Comparison of ENCODE assay signal across 8 mouse cellular contexts in the genomic region with DNA sequence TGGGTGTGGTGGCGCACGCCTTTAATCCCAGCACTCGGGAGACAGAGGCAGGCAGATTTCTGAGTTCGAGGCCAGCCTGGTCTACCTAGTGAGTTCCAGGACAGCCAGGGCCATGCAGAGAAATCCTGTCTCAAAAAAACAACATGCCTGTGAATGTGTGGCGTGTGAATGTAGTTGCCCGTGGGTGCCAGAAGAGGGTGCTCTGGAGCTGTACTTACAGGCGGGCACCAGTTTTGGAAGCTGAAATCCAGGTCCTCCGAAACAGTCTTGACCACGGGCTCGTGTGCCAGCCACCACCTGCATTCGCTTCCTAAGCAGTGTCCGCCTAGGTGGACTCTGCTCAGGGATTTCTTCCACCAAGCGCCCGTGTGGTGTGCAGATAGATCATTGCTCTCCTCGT. TPM values are rescaled to one million over a fixed set of nuclear protein-coding genes. Genes with fewer than 3 reads are reported as not detected.
DNase-seq lines count a peak whose midpoint lies in the region; ATAC-seq and TF ChIP-seq lines count a peak whose summit lies in the region.

No protein-coding gene starts in this region.

- peak; percentile 69; the same call in 1 of the 2 replicates for TF ChIP-seq CTCF in thymus, adult 2 months (IDR thresholded peaks at IDR 0.05; ENCODE audit: borderline replicate concordance, control insufficient read depth, extremely low read depth, insufficient read depth, low read length, poor library complexity)

- H3K4me1 ChIP-seq in thymus, adult 2 months (replicated peaks; ENCODE audit: control insufficient read depth, insufficient read depth, low read length): no peaks in the 10 kb centered on the region
- H3K4me1 ChIP-seq in limb, embryonic 11.5 days (ENCODE audit: control insufficient read depth, insufficient read depth, low read length): no peaks in the 10 kb centered on the region

- no peak overlapping the region for H3K4me3 ChIP-seq in thymus, adult 2 months (ENCODE audit: control insufficient read depth, insufficient read depth, low read length)
- no peak overlapping the region for H3K4me3 ChIP-seq in limb, embryonic 11.5 days (ENCODE audit: low read depth, low read length)

- no peak overlapping the region for H3K4me2 ChIP-seq in limb, embryonic 11.5 days (ENCODE audit: low read depth, severe bottlenecking)

- WGBS in thymus, adult 2 months: 94% methylated on average over 15 of the region's 15 CpGs
- 93% methylated on average over 15 of the region's 15 CpGs for WGBS in limb, embryonic 11.5 days

- DNase-seq in heart, postnatal 4 days: peak; percentile 40
- no peak for DNase-seq in heart, postnatal 14 days
- peak; percentile 35 for DNase-seq in thymus, adult 2 months
- no peak for DNase-seq in thymus, adult 18-20 months
- DNase-seq in limb, embryonic 11.5 days (ENCODE audit: low spot score): peak; percentile 30
- DNase-seq in urinary bladder, adult 2 months (ENCODE audit: low spot score): no peak
- no peak for DNase-seq in cerebellum, postnatal 4 days (ENCODE audit: low spot score in 2 of 2)

- no peaks in the 10 kb centered on the region for H3K27me3 ChIP-seq in thymus, adult 2 months (ENCODE audit: control insufficient read depth, insufficient read depth, low read length)
- no peaks in the 10 kb centered on the region for H3K27me3 ChIP-seq in limb, embryonic 11.5 days (ENCODE audit: control insufficient read depth, insufficient read depth, low read length)

- intact Hi-C loops in heart, postnatal 14 days (cut with DNase I): loop anchor here (2.0 kb wide), 1 partner anchor 26 kb away; no protein-coding TSS in a partner anchor

- no peaks in the 10 kb centered on the region for H3K9me3 ChIP-seq in limb, embryonic 11.5 days (ENCODE audit: control insufficient read depth, low read length)

- peaks cover 91% of the 10 kb centered on the region for H3K36me3 ChIP-seq in thymus, adult 2 months (ENCODE audit: control insufficient read depth, insufficient read depth, low read length)
- peaks cover 53% of the 10 kb centered on the region for H3K36me3 ChIP-seq in limb, embryonic 11.5 days (ENCODE audit: control insufficient read depth, insufficient read depth, low read length)

- no peak overlapping the region for H3K27ac ChIP-seq in thymus, adult 2 months (ENCODE audit: control insufficient read depth, insufficient read depth, low read length)
- no peak overlapping the region for H3K27ac ChIP-seq in limb, embryonic 11.5 days (replicated peaks; ENCODE audit: low read depth, low read length)

- H3K9ac ChIP-seq in limb, embryonic 11.5 days (ENCODE audit: low read length): no peak overlapping the region

- TF ChIP-seq POLR2A in thymus, adult 2 months (IDR thresholded peaks at IDR 0.05; ENCODE audit: control insufficient read depth, extremely low read depth, insufficient read depth, low read length, poor library complexity): no peak

- ATAC-seq in limb, embryonic 11.5 days (ENCODE audit: insufficient number of reproducible peaks, low FRiP score, low TSS enrichment, low read depth): no peak
- no peak for ATAC-seq in cerebellum, adult (ENCODE audit: insufficient number of reproducible peaks, low FRiP score, low TSS enrichment)

RNA-seq across cellular contexts. Expression of gene Anp32e, which starts 9.8 kb away (rescaled TPM):
- 100 to 1,000 TPM; 172 to 180 TPM for total RNA-seq in heart, postnatal 4 days (2021)
- total RNA-seq in heart, postnatal 14 days (2021): 10 to 100 TPM; 72.7 to 86.1 TPM
- 89.1 and 120 TPM in 2 replicates for polyA plus RNA-seq in thymus, adult 2 months (2012; rRNA removed)
- 125 and 151 TPM in 2 replicates for polyA plus RNA-seq in limb, embryonic 11.5 days (2014; fragmentation: Nextera tagmentation; extraction: Ambion mirVana)
- polyA plus RNA-seq in urinary bladder, adult 2 months (2012; rRNA removed): 53.4 and 78.9 TPM in 2 replicates

RNA-seq across cellular contexts. Expression of gene Car14, which starts 34.3 kb away (rescaled TPM):
- total RNA-seq in heart, postnatal 4 days (2021): 10 to 100 TPM; 87.3 to 91.0 TPM
- 100 to 1,000 TPM; 153 to 157 TPM for total RNA-seq in heart, postnatal 14 days (2021)
- polyA plus RNA-seq in thymus, adult 2 months (2012; rRNA removed): 4.3 and 13.0 TPM in 2 replicates
- 128 and 129 TPM in 2 replicates for polyA plus RNA-seq in limb, embryonic 11.5 days (2014; fragmentation: Nextera tagmentation; extraction: Ambion mirVana)
- polyA plus RNA-seq in urinary bladder, adult 2 months (2012; rRNA removed): 14.7 and 17.0 TPM in 2 replicates

RNA-seq across cellular contexts. Expression of gene Aph1a, which starts 45.1 kb away (rescaled TPM):
- total RNA-seq in heart, postnatal 4 days (2021): 100 to 1,000 TPM; 150 to 162 TPM
- total RNA-seq in heart, postnatal 14 days (2021): 100 to 1,000 TPM; 113 to 114 TPM
- 139 and 156 TPM in 2 replicates for polyA plus RNA-seq in thymus, adult 2 months (2012; rRNA removed)
- 26.1 and 27.3 TPM in 2 replicates for polyA plus RNA-seq in limb, embryonic 11.5 days (2014; fragmentation: Nextera tagmentation; extraction: Ambion mirVana)
- 84.0 and 96.2 TPM in 2 replicates for polyA plus RNA-seq in urinary bladder, adult 2 months (2012; rRNA removed)

RNA-seq across cellular contexts. Expression of gene BC028528, which starts 47.0 kb away (rescaled TPM):
- total RNA-seq in heart, postnatal 4 days (2021): 10 to 100 TPM; 19.6 to 25.3 TPM
- total RNA-seq in heart, postnatal 14 days (2021): 10 to 100 TPM; 24.0 to 24.6 TPM
- 4.5 and 6.0 TPM in 2 replicates for polyA plus RNA-seq in thymus, adult 2 months (2012; rRNA removed)
- polyA plus RNA-seq in limb, embryonic 11.5 days (2014; fragmentation: Nextera tagmentation; extraction: Ambion mirVana): 6.7 and 7.5 TPM in 2 replicates
- polyA plus RNA-seq in urinary bladder, adult 2 months (2012; rRNA removed): 28.6 and 30.4 TPM in 2 replicates

RNA-seq across cellular contexts. Expression of gene Ciart, which starts 56.8 kb away (rescaled TPM):
- total RNA-seq in heart, postnatal 4 days (2021): 1 to 10 TPM; 1.7 to 2.0 TPM
- 1 to 10 TPM; 2.8 to 3.0 TPM for total RNA-seq in heart, postnatal 14 days (2021)
- 3.0 and 3.1 TPM in 2 replicates for polyA plus RNA-seq in thymus, adult 2 months (2012; rRNA removed)
- polyA plus RNA-seq in limb, embryonic 11.5 days (2014; fragmentation: Nextera tagmentation; extraction: Ambion mirVana): 7.1 and 7.5 TPM in 2 replicates
- 37.5 and 49.5 TPM in 2 replicates for polyA plus RNA-seq in urinary bladder, adult 2 months (2012; rRNA removed)

Comparison
In these comparisons a context has a peak if more than half of its experiments do, and no peak if none do; other contexts are left out.
1. DNase-seq: peak in heart, postnatal 4 days (single experiment), thymus, adult 2 months (single experiment) and limb, embryonic 11.5 days (single experiment); none in heart, postnatal 14 days (0 of 2), thymus, adult 18-20 months (0 of 2), urinary bladder, adult 2 months (single experiment) and cerebellum, postnatal 4 days (0 of 2).